Mouse (Mus musculus): ENCODE measurements around the gene 1700001C02Rik. TPM values are rescaled to one million over a fixed set of nuclear protein-coding genes. Genes with fewer than 3 reads are reported as not detected.

Gene 1700001C02Rik
- total RNA-seq, 2 experiments from 2014 or later = not detected

- DNase-seq = no peak
Observed at GRCm38 (mm10) chr5:30494606-30495005, 28.8 kb downstream of the 1700001C02Rik start.

- no peak for DNase-seq
Observed at GRCm38 (mm10) chr5:30495288-30495687, 29.4 kb downstream of the 1700001C02Rik start.

GRCm38 (mm10) chr5:30496821-30497220 lies 31.0 kb downstream of the 1700001C02Rik start:
- no peak for DNase-seq

GRCm38 (mm10) chr5:30497299-30497698 lies 31.5 kb downstream of the 1700001C02Rik start:
- no peak for DNase-seq

- no peak for DNase-seq
Observed at GRCm38 (mm10) chr5:30513111-30513510, 47.3 kb downstream of the 1700001C02Rik start.

GRCm38 (mm10) chr5:30516376-30516775 lies 50.5 kb downstream of the 1700001C02Rik start:
- DNase-seq = peak; percentile 48 to 83

- DNase-seq = no peak
Observed at GRCm38 (mm10) chr5:30518108-30518507, 52.3 kb downstream of the 1700001C02Rik start.

- no peak for DNase-seq
Observed at GRCm38 (mm10) chr5:30518547-30518946, 52.7 kb downstream of the 1700001C02Rik start.

GRCm38 (mm10) chr5:30519494-30519893 lies 53.6 kb downstream of the 1700001C02Rik start:
- DNase-seq = no peak

- DNase-seq = no peak
Observed at GRCm38 (mm10) chr5:30520214-30520732, 54.4 kb downstream of the 1700001C02Rik start.

GRCm38 (mm10) chr5:30522406-30522805 lies 56.6 kb downstream of the 1700001C02Rik start:
- no peak for DNase-seq

GRCm38 (mm10) chr5:30523131-30523530 lies 57.3 kb downstream of the 1700001C02Rik start:
- DNase-seq = no peak

- DNase-seq = no peak
Observed at GRCm38 (mm10) chr5:30524213-30524612, 58.4 kb downstream of the 1700001C02Rik start.

- no peak for DNase-seq
Observed at GRCm38 (mm10) chr5:30525920-30526836, 60.3 kb downstream of the 1700001C02Rik start.

GRCm38 (mm10) chr5:30527129-30527528 lies 61.3 kb downstream of the 1700001C02Rik start:
- no peak for DNase-seq

GRCm38 (mm10) chr5:30528906-30529305 lies 63.1 kb downstream of the 1700001C02Rik start:
- no peak for DNase-seq

Other genes with a start within 250 kb of the 1700001C02Rik start
- gene Selenoi, start 233.5 kb upstream of the 1700001C02Rik start, total RNA-seq (2021) = 10 to 100 TPM; 16.6 to 18.5 TPM
- gene Drc1, start 184.7 kb upstream of the 1700001C02Rik start, total RNA-seq (2021) = under 1 TPM in 1 of 2 experiments, not detected in 1; 0.49 TPM
- gene Otof, start 4.1 kb upstream of the 1700001C02Rik start, total RNA-seq (2021) = not detected
- not detected for gene Cib4, start 79.8 kb downstream of the 1700001C02Rik start, total RNA-seq (2021)
- gene Kcnk3, start 122.1 kb downstream of the 1700001C02Rik start, total RNA-seq (2021) = 100 to 1,000 TPM; 237 to 244 TPM
- 10 to 100 TPM; 44.7 to 51.8 TPM for gene Slc35f6, start 181.9 kb downstream of the 1700001C02Rik start, total RNA-seq (2021)
- gene Cenpa, start 200.7 kb downstream of the 1700001C02Rik start, total RNA-seq (2021) = 10 to 100 TPM; 58.6 to 66.5 TPM
- gene Dpysl5, start 245.5 kb downstream of the 1700001C02Rik start, total RNA-seq (2021) = under 1 TPM; 0.72 to 0.82 TPM

All from heart, adult 18-20 months (tissue).